Mouse (Mus musculus): ENCODE results near the gene Pnpla2.

DNA sequence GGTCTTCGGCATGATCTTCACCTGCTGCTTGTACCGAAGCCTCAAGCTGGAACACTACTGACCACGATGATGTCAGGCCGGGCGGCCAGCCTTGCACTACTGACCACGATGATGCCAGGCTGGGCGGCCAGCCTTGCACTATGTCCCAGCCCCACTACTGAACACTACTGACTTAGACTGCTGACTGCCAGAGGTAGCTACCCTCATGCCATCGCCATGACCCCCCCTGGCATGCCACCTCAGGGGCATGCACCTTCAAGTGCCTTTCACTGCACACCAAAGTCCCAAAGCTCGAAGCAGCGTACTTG is 15.6 kb downstream of the Pnpla2 start:
- TF ChIP-seq CTCF (conservative IDR thresholded peaks at IDR 0.05; ENCODE audit: insufficient read depth, insufficient read length, low read depth, low read length) (no peak), POLR2A (IDR thresholded peaks at IDR 0.05; ENCODE audit: low read depth, low read length) (no peak)
